Mouse (Mus musculus): ENCODE measurements at regions not wholly inside any gene's neighbourhood (a gene's known extent, or its start where the extent isn't known, plus 50 kb on each side); places are given as distances from the start of the nearest gene placed in this dataset.

DNA sequence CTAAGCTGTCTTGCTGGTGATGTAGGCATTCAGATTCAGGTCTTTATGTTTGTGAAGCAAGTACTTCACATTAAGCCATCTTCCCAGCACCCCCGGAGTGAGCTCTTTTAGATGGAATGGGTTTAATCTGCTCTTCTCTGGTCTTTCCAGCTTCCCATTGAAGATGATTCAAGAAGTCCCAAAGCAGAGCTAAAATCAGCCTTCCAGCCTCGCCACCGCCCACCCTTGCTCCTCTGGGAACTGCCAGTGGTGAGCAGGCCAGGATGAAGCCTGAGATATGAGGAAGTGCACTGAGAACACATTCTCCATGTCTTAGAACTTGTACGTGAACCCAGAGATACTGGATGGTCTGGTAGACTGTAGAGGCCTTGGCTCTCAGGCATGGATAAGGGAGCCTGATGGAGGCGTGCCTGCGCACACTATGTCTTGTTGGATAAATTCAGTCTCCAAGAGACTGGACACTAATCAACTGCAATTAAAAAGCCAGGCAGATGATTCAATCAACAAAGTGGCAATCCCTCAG is 51.3 kb upstream of the Mrtfb start:
- 89% methylated on average over 6 of the region's 6 CpGs for WGBS
- H3K36me3 ChIP-seq (ENCODE audit: control insufficient read depth, insufficient read depth, low read length) = no peaks in the 10 kb centered on the region
- 0 out of 2 replicates have a peak, but pooled peaks cover 3% of the 10 kb centered on the region for H3K4me1 ChIP-seq (replicated peaks; ENCODE audit: control insufficient read depth, insufficient read depth, low read length)
- H3K4me2 ChIP-seq (ENCODE audit: low read depth, low read length) = no peak overlapping the region
- no peak for ATAC-seq (ENCODE audit: low read depth)
- no peak overlapping the region for H3K9ac ChIP-seq (ENCODE audit: low read length)
- H3K4me3 ChIP-seq (ENCODE audit: low read length) = no peak overlapping the region
- H3K27me3 ChIP-seq (ENCODE audit: control insufficient read depth, insufficient read depth, low read depth, low read length) = no peaks in the 10 kb centered on the region
- H3K27ac ChIP-seq (ENCODE audit: low read length) = no peak overlapping the region
- H3K9me3 ChIP-seq (ENCODE audit: control insufficient read depth, low read length) = no peaks in the 10 kb centered on the region

DNA sequence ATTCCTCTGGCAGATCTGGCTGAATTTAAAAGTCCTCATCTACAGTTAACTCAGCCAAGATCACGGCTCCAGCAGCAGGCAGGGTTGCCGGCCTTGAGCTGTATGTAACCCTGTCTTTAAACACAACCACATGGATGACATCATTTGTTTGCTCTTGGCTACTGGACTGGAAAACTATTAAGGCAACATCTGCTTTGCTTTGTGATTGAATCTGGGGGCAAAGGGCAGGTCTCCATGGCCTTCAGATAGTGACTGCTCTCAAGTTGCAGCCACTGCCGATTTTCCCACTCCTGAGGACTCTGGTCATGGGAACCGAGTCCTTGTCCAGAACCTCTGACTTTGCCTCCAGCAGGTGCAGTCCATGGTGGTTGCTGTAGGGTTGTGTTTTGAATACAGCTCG is 50.4 kb upstream of the Mrtfb start:
- no peaks in the 10 kb centered on the region for H3K36me3 ChIP-seq (ENCODE audit: control insufficient read depth, insufficient read depth, low read length)
- no peak overlapping the region for H3K9ac ChIP-seq (ENCODE audit: low read length)
- ATAC-seq (ENCODE audit: low read depth) = peak; percentile 61
- H3K9me3 ChIP-seq (ENCODE audit: control insufficient read depth, low read length) = no peaks in the 10 kb centered on the region
- no peak overlapping the region for H3K4me2 ChIP-seq (ENCODE audit: low read depth, low read length)
- no peaks in the 10 kb centered on the region for H3K27me3 ChIP-seq (ENCODE audit: control insufficient read depth, insufficient read depth, low read depth, low read length)
- H3K4me3 ChIP-seq (ENCODE audit: low read length) = no peak overlapping the region
- H3K27ac ChIP-seq (ENCODE audit: low read length) = no peak overlapping the region
- 0 out of 2 replicates have a peak, but pooled peaks cover 3% of the 10 kb centered on the region for H3K4me1 ChIP-seq (replicated peaks; ENCODE audit: control insufficient read depth, insufficient read depth, low read length)
- 25% methylated on average over 5 of the region's 5 CpGs for WGBS

Measured in lung, embryonic 16.5 days (tissue).